Mouse (Mus musculus): ENCODE measurements around the gene Tpst2. TPM values are rescaled to one million over a fixed set of nuclear protein-coding genes. Genes with fewer than 3 reads are reported as not detected.
A peak's percentile ranks its signal among the peaks of the same experiment; 100 is the strongest.

Tpst2 gene
- total and polyA plus RNA-seq, 3 experiments, result 154 to 322 (median 270) TPM

DNA sequence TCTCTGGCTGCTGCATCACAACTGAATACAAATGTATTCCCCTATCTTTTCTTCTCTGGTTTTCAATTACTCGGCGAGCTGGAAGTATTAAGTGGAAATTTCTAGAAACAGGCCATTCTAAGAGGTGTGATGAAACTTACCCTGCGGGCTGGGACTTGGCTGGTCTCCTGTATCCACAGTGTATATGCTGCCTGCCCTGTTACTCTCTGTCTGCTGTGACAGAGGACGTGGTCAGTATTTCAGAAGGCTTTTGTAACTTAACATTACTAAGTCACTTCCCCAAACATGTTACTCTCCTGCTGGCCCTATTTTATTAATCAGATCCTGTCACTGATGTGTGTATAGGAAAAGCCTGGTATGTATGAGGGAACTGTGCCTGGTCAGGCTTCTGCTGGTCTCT lies 5.2 kb downstream of the Tpst2 start:
- no peak for DNase-seq

DNA sequence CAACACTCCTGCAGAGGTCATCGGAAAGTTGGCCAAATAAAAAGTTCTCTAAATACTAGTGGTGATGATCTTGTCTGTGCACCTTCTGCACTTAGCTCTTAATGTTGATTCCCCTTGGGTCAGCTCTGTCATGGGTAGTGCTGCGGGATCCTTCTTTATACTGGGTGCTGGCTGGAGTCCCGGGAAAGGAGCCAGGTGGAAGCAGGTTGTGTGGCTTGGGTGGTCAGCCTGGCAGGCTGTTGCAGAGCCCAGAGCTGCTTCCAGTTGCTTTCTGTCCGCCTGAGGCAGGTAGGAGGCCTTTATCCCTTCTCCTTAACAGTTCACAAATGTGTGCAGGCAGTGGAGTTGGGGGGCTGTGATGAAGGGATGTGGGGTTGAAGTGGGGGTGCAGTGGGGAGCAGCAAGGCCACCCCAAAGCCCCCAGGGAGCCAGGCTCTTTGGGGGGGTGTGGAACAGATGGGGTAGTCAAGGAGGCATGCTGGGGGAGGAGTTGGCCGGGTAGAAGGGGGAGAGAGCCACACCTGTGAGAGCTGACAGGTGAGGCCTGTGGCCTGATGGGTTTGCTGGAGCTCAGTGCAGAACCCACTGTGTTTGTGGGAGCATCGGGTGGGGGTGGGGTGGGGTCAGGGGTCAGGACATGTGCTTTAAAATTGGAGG lies 5.8 kb downstream of the Tpst2 start:
- DNase-seq, result no peak

DNA sequence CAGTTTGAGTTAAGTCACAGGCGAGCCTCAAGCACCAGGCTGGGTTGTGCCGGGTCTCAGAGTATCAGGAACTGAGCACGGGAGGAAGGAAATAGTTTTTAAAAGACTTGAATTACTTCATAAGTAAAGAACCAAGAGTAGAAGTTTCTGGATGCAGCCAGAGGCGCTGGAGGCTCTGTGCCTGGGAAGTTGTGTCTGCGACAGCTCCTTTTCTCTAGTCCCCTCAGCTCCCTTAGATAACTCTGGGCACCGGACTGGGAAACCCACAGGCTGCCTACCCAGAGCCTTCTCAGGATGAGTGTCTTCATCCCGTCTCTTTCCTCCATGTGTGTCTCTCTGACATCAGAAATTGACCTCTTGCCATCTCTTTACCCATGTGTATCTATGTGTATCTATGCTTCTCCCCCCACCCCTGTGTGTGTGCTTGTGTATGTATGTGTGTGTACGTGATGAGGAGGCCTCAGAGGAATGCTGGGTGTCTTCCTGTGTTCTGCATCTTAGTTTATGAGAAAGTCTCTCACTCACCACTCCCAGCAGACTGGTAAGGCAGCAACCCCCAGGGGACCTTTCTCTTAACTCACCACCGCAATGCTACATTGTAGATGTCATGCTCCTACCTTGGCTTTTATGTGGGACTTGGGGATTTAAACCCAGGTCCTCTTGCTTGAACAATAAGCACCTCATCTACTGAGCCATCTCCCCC lies 6.4 kb downstream of the Tpst2 start:
- no peak for DNase-seq

DNA sequence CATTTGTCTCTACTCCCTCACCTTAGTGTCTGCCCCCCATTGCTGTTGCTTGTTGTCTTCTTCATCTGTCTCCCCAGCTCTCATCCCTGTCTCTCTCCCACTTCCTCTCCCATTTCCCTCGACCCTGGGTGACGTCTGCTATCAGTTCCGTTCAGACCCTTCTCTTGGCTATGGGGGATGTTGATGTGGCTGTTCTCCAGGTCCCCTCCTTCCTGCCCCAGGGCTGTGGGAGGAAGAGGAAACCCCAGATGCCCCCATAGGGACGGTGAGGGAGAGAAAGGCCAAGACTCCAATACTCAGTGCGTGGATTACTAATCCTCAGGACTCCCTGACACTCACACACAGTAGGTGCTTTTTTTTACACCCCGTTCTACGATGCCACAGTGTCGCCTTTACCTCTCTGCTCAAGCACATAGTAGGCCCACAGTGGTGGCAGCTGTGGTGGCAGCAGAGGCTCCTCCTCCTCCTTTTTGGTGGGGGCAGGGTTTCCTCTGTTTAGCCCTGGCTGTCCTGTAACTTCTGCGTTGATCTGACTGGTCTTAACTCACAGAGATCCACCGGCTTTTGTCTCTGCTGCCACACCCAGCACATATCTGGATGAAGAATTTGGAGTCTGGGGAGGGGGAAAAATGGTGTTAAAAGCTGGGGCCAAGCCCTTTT lies 7.2 kb downstream of the Tpst2 start:
- peak; percentile 65 for DNase-seq

DNA sequence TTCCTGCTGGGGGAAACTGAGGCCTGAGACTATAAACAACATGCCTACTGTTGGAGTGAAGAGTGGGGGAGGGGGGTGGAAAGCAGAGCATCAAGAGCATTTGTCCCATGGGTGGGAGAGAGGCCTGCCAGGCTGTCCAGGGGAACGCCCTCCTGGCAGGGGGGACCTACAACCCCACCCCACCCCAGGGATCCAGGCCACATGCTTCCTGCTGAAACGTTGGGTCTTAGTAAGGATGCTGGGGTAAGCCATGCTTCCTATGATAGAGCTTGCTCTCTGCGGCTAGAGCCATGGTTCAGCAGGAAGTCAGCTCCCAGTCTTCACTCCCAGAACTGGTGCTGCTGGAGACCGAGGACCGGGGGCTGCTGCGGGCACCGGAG lies 7.7 kb downstream of the Tpst2 start:
- DNase-seq, result no peak

DNA sequence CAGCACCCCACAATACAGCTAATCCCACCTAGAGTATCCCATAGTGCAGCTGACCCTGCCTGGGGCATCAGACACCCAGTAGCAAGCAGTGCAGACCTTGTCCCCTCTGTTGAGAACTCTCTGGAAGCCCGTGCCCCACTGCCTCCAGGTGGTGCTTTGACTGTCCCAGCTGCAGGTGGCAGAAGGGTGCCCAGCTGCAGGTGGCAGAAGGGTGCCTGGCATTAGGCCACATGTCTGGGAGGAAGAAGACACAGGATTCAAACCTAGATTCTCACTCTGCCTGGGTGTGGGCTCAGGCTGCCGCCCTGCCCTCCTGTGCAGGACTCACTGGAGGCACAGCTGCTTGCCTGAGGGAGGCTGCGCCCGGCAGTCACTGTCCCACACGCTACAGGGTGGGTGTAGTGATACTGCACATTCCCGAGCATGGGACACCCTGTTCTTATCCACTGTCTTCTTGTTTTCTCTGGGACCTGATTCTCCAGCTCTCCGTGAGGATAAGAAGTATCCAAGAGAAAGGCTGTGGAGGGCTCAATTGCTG lies 9.1 kb downstream of the Tpst2 start:
- no peak for DNase-seq

DNA sequence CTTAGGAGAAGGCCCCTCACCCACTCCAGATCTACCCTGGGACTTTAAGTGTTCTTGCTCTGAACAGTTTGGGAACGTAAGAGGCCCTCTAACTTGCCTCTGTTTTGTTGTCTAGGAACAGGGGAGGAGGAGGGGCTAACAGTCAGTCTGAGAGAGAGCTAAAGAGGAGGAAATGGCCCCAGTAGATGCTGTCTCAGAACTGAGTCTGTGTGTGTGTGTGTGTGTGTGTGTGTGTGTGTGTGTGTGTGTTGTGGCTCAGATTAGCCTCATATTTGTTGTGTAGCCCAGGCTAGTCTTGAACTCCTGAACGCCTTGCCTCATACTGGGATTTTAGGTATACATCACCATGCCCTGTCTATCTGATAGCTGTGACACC lies 10.1 kb downstream of the Tpst2 start:
- no peak for DNase-seq

DNA sequence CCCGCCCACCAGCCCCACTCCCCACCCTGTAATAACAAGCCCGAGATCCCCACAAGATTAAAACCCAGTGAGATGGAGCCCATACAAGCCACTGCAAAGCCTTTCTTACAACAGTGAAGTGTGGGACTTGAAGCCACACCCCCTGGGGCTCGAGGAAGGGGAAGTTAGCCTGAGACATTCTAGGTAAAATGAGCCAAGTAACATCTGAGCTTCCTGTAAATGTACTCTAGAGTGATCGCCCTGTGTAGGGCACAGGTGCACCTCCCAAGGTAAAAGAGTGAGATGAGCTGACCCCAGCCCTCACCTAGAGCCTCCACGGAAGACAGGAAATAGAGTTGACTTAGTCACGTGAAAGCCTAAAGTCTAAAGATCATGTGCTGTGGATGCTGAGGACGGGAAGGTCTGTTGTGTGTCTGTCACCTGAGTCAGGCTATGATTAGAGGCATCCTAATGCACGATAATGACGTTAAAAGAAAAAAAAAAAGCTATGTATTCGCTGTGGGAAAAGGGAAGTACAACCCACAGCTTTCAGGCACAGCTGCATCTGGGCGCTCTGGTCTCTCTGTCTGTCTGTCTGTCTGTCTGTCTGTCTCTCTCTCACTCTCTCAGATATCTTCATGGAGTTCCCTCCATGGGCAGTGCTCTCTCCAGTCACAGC lies 10.6 kb downstream of the Tpst2 start:
- no peak for DNase-seq

DNA sequence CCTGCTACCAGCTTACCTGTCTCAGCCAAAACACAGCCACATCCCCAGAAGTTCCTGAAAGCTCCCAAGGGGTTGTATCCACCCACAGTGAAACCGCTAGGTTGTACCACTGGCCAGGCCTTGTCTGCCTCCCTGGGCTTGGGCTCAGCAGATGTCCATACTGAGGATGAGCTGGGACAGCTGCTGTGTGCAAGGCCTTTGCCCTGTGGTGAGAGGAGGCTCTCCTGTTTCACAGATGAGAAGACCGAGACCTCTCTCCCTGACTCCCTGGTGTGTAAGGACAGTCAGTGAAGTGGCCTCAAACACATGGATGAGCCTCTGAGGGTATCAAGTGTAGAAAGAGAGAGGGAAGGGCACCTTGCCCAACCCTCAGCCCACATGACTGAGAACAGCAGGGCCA lies 11.2 kb downstream of the Tpst2 start:
- no peak for DNase-seq

DNA sequence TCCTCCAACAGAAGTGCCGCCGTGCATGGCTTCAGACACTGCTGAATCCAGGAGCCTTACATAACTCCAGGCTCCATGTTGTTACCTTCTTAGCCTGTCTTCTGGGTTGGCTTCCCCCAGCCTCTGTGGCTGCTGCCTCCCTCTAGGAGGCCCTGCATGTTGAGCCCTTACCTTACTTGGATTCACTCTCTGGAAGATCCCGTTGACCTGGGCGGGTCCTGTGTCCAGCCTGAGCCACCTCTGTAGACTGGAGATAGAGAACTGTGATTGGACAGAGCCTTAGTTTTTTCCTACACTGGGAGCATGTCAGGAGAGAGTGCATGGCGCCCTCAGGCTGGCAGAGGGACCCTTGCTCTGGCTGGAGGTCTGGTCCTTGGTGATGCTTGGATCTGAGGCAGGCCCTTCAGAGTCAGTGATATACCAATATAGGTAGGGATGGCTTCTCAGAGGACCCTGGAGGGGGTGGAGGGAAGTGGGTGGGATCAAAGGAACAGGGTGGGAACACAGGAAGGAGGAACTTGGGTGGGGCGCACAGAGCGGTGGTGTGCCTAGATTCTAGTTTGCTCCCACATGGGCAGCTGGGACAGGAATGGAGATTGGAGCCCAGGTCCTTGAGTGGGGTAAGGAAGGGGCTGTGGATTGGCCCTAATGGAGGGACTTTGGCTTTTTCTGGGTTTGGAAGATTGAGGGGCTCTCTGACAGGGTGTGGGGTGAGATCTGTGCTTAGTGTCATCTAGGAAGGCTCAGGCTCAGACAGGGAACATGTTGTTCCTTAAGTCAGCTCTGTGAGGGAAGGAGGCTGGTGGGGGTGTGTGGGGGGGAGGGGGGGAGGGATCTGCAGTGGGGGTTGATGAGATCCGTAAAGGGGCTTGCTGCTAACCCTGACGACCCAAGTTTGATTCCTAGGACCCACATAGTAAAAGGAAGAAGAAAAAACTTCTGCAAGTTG lies 12.0 kb downstream of the Tpst2 start:
- peak; percentile 46 for DNase-seq

DNA sequence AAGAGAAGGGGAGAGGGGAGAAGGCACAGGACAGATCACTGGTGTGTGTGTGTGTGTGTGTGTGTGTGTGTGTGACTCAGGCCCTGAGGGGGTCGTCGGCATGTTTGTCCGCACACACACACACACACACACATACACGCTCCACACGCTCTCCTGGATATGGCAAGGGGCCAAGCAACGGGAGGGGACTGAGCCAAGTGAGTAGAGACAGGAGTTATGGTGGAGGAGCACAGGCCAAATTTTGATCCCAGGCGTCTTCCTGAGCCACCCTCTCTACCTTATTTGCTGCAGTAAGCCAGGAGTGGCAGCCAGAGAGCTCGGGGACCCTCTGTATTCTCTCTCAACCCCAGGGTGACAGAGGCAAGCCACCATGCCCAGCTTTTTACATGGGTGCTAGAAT lies 12.7 kb downstream of the Tpst2 start:
- DNase-seq, result peak; percentile 70

DNA sequence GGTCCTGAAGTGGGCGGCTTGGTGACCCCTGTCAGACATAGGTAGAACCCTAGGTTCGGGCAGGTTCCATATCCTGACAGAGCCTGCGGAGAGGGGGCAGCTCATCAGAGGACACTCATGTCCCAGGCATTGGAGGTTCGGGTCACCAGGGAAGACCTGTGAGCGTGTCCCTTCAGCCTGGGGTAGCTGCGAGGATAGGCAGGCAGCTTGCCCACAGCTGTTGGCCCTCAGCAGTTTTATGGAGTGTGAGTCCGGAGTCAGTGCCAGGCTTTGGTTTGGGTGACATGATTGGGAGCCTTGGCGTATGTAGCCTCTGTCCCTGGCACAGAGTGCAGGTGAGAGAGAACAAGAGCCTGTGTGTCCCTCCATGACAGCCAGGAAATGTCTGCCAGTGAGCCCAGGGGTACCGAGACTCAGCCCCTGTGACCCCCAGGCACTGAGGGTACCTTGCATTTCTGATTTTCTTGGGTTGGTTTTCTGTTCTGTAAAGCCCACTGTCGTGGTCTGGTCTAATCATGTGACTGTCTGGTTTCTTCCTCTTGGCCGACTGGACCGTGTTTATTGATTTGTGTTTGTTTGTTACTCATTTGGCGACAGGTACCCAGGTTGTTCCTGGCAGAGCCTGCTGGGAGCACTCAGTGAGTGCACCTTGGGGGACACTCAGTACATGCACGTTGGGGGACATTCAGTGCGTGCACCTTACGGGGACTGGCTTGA lies 13.5 kb downstream of the Tpst2 start:
- peak; percentile 77 for DNase-seq

DNA sequence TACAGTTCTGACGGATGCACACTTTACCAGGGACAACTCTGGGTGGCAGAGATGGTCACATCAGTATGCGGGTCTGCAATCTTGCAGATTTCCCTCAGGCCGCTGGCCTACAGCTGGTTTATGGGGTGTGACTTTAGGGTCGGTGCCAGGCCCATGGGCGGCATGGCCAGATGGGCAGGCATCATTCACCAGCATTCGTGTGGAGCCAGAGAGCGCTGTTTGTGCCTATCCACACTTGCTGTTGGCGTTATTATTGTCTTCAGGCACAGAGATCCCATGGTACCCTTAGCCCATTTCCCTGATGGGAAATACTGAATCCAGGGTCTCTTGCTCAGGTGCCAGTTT lies 14.0 kb downstream of the Tpst2 start:
- DNase-seq, result no peak

DNA sequence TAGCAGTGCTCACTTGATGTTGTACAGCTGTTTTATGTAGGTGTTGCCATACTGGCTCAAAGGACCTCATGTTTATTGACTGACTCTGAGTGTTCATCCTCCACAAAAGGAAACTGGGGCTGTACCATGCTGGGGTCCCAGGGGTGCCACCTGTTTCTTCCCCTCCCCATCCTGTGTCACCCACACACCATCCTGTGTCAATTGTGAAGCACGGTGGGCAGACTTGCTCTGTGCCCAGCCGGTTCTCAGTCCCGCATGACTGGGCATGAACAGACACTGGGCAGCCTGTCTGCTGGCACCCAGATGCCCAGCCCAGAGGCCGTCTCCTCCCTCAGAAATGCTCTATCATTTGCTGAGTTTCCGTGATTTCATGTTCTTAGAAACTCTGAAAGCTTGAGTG lies 15.4 kb downstream of the Tpst2 start:
- DNase-seq, result no peak

DNA sequence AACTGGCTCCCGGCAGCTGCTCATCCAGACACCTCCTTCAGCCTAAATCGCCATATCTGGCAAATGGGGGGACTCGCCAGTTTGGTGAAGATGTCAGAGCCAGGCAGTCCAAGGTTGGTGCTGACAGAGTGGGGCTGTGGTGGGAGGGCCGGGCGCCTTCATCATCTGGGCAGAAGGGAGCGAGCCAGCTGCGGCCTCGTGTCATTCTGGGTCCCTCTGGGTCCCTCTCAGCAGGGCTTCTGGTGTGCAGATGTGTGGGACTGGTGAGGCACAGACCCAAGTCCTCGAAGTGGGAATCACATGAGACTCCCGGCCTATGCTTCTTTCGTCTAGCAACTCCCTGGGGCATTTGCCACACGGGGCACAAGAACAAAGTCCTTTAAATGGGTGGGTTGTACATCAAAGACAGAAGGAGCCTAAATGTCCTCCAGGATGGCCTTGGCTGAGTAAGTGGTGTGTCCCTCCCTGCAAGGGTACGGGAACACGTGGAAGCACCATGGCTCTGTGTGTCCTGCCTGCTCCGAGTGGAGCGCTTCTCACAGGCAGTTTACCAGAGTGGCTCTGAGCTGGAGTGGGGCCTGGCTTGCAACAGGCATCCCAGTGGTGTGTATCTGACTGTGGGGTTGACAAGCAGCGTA lies 16.0 kb downstream of the Tpst2 start:
- peak; percentile 84 for DNase-seq

DNA sequence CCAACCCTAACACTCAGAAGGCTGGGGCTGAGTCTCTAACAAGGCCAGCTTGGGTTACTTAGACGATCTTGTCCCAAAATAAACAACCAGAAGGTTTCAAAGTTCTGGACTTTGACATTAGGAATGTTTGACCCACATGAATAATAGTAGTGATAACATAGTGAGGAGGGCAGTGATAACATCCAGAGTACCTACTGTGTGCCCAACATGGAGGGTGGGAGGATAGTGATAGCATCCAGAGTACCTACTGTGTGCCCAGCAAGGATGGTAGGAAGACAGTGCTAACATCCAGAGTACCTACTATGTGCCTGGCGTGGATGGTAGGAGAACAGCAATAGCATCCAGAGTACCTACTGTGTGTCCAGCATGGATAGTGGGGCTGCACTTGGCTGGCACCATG lies 17.3 kb downstream of the Tpst2 start:
- no peak for DNase-seq

DNA sequence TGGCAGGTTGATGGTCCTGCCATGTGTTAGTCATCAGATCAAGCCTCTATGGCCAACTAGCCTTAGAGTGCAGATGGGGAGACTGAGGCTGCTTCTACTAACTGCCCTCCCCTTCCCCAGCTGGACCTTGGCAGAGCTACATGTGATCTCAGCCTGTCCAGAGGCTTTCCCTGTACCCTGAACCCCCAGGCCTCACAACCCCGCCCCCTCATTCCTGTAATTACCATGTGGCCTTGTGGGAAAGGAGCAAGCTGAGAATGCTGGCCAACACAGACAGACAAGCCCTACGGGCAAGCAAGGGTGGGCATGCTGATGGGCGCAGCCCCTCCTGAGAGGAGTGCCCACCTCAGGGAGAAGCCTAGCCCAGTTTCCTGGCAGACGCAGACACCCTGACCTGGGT lies 18.2 kb downstream of the Tpst2 start:
- DNase-seq, result peak; percentile 64

DNA sequence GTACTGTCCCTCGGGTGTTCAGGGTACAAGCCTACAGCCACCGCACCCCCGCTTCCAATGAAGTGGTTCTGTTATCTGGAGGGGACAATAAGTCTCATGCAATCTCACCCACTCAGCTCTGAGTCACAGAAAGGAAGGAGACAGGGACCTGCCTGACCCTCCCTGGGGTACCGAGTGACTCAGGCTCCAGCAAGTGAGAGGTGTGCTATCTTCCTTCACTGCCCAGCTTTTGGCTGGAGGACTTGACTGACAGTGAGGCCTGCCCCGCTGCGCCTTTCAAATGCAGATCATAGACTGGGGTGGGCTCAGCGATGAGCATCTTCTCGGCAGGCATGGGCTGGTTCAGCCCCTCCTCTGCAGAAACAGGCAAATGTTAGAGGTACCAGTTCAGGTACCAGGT lies 18.7 kb downstream of the Tpst2 start:
- DNase-seq, result peak; percentile 86

DNA sequence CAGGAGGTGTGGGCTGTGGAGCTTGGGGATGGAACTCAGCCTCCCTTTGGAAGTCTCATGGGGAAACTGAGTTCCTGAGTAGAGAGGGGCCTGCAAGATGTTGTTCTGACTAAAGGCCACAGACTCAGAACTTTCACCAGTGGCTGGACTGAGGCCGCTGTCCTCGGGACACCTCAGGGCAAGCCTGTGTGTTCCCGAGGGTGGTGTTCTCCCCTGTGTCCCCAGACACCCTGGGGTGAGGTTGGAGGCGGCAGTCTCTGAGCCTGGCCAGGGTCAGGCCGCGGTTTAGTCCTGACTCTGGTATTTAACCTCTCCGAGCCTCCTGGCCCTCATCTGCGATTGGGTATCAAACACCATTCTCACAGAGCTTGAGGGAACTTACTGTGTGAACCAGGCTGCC lies 19.1 kb downstream of the Tpst2 start:
- peak; percentile 46 for DNase-seq

DNA sequence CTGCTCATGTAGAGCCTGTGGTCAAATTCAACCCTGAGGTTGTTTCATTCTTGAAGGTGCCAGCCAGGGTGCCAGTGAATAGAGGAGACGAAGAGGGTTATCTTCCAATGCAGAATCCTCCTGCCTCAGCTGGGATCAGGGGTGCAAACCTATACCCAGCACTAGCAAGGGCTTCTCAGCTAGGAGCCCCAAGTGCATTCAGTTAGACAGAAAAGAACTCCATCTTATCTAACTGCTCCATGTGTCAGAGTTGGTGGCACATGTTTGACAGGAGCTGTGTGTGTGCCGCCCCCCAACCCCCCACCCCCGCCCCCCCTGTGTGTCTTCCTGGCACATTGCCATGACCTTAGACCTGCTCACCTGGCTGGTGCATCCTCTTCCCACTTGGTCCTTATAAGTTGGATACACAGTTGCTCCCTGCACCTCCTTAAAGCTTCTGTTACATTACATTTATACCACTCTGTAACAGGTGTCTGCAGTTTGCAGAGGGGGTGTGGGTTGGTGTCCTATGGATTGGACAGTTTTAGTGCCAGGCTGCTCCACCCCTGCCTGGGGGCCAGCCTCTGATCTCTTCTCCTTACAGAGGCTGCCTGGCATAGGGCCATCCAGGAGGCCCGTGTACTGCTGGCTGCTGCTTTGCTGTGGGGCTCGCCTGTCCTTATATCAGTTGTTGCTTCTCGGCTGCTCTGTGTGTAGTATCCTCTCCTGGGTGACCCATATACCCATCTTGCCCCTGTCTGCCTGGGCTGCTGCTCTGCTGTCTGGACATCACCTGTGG lies 20.1 kb downstream of the Tpst2 start:
- peak; percentile 58 for DNase-seq

All from adrenal gland, adult 2 months (tissue).